Mouse (Mus musculus): Measurements from ENCODE around the gene Wdr86. TPM values are rescaled to one million over a fixed set of nuclear protein-coding genes. Genes with fewer than 3 reads are reported as not detected.

The Wdr86 gene
- total and polyA plus RNA-seq, 2 experiments from 2014 or later: 2.8 to 5.1 TPM

DNA sequence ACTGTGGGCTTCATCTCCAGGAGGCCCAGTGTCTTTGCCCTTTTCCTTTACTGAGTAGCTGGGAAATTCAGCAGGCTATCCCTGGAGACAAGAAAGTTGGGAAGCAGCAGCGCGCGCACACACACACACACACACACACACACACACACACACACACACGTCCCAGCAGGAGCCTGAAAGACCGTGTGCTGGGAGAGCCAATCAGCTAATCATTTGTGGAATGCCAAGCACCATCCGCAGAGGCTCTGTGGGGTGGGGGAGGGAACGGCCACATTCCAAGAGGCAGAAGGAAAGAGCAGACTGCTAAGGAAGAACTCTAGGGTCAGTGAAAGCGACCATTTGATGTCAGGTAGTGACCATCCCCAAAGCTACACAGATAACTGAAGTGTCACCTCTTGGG lies 2.6 kb upstream of the Wdr86 start:
- peaks cover 29% of the 10 kb centered on the region for H3K27me3 ChIP-seq (ENCODE audit: control insufficient read depth, insufficient read depth, low read length)
- WGBS: 12% methylated on average over 8 of the region's 8 CpGs
- H3K9ac ChIP-seq (replicated peaks; ENCODE audit: low read depth, low read length): no peak overlapping the region
- TF ChIP-seq CTCF (IDR thresholded peaks at IDR 0.05; ENCODE audit: low read depth) (no peak), EP300 (IDR thresholded peaks at IDR 0.05; ENCODE audit: low read depth) (no peak)
- H3K4me3 ChIP-seq (ENCODE audit: low read depth, low read length): no peak overlapping the region
- H3K4me1 ChIP-seq (ENCODE audit: control insufficient read depth, insufficient read depth): peaks cover 22% of the 10 kb centered on the region
- no peaks in the 10 kb centered on the region for H3K9me3 ChIP-seq (replicated peaks; ENCODE audit: control insufficient read depth, low read length)
- DNase-seq (ENCODE audit: low spot score) (no peak), ATAC-seq (ENCODE audit: insufficient read depth, low read depth) (peak; percentile 31; the same call in 1 of the 2 replicates)
- H3K27ac ChIP-seq (ENCODE audit: low read depth): no peak overlapping the region
- no peak overlapping the region for H3K4me2 ChIP-seq (ENCODE audit: low read depth, low read length)
- H3K36me3 ChIP-seq (replicated peaks; ENCODE audit: control insufficient read depth, insufficient read depth, low read length): no peaks in the 10 kb centered on the region

DNA sequence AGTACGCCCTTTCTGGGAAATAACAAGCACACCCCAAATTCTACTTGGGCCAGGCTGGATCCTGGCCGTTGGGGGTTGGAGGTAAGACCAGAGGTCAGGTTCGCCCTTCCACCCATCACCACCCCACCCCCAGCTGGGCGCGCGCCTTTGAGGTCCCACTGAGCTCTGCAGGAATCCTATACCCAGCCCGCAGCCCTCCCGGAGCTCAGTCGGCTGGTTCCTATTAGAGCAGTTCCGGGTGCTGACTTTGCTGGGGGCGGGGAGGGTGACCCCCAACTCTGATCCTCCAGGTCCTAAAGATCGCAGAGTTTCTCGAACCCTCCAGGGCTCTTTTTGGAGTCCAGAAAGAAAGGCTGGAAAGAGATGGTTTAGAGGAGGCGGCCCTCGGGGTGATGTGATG lies 459 bp upstream of the Wdr86 start:
- peaks cover 29% of the 10 kb centered on the region for H3K27me3 ChIP-seq (ENCODE audit: control insufficient read depth, insufficient read depth, low read length)
- H3K4me1 ChIP-seq (ENCODE audit: control insufficient read depth, insufficient read depth): peaks cover 25% of the 10 kb centered on the region
- no peak for DNase-seq (ENCODE audit: low spot score)
- H3K36me3 ChIP-seq (replicated peaks; ENCODE audit: control insufficient read depth, insufficient read depth, low read length): no peaks in the 10 kb centered on the region
- 6% methylated on average over 15 of the region's 15 CpGs for WGBS
- ATAC-seq (ENCODE audit: insufficient read depth, low read depth): no peak
- TF ChIP-seq EP300 (IDR thresholded peaks at IDR 0.05; ENCODE audit: low read depth) (no peak), CTCF (IDR thresholded peaks at IDR 0.05; ENCODE audit: low read depth) (no peak)
- no peaks in the 10 kb centered on the region for H3K9me3 ChIP-seq (replicated peaks; ENCODE audit: control insufficient read depth, low read length)
- peak overlapping the region; percentile 71 for H3K4me2 ChIP-seq (ENCODE audit: low read depth, low read length)
- peak overlapping the region; percentile 48 for H3K4me3 ChIP-seq (ENCODE audit: low read depth, low read length)
- no peak overlapping the region for H3K27ac ChIP-seq (ENCODE audit: low read depth)
- H3K9ac ChIP-seq (replicated peaks; ENCODE audit: low read depth, low read length): no peak overlapping the region

- Histone ChIP-seq H3K9ac (replicated peaks; ENCODE audit: low read depth, low read length) (peak overlapping the region; percentile 32; the same call in 1 of the 2 replicates), H3K36me3 (replicated peaks; ENCODE audit: control insufficient read depth, insufficient read depth, low read length) (no peaks in the 10 kb centered on the region), H3K4me2 (ENCODE audit: low read depth, low read length) (peak overlapping the region; percentile 71), H3K4me3 (ENCODE audit: low read depth, low read length) (peak overlapping the region; percentile 48), H3K27ac (ENCODE audit: low read depth) (no peak overlapping the region), H3K27me3 (ENCODE audit: control insufficient read depth, insufficient read depth, low read length) (peaks cover 29% of the 10 kb centered on the region), H3K9me3 (replicated peaks; ENCODE audit: control insufficient read depth, low read length) (no peaks in the 10 kb centered on the region), H3K4me1 (ENCODE audit: control insufficient read depth, insufficient read depth) (peaks cover 27% of the 10 kb centered on the region)
- DNase-seq (ENCODE audit: low spot score) (no peak), ATAC-seq (ENCODE audit: insufficient read depth, low read depth) (peak; percentile 21; the same call in 1 of the 2 replicates)
- 2% methylated on average over 49 of the region's 49 CpGs for WGBS
- TF ChIP-seq EP300 (IDR thresholded peaks at IDR 0.05; ENCODE audit: low read depth): no peak
- no peak for TF ChIP-seq CTCF (IDR thresholded peaks at IDR 0.05; ENCODE audit: low read depth)
These were observed 585 bp downstream of the Wdr86 start for GRCm38 (mm10) chr5:24729797-24730487.

GRCm38 (mm10) chr5:24726901-24727836 lies 3.4 kb downstream of the Wdr86 start:
- Histone ChIP-seq H3K9ac (replicated peaks; ENCODE audit: low read depth, low read length) (no peak overlapping the region), H3K4me3 (ENCODE audit: low read depth, low read length) (no peak overlapping the region), H3K36me3 (replicated peaks; ENCODE audit: control insufficient read depth, insufficient read depth, low read length) (no peaks in the 10 kb centered on the region), H3K4me2 (ENCODE audit: low read depth, low read length) (no peak overlapping the region), H3K27ac (ENCODE audit: low read depth) (no peak overlapping the region), H3K27me3 (ENCODE audit: control insufficient read depth, insufficient read depth, low read length) (peaks cover 29% of the 10 kb centered on the region), H3K4me1 (ENCODE audit: control insufficient read depth, insufficient read depth) (peaks cover 23% of the 10 kb centered on the region), H3K9me3 (replicated peaks; ENCODE audit: control insufficient read depth, low read length) (no peaks in the 10 kb centered on the region)
- ATAC-seq (ENCODE audit: insufficient read depth, low read depth) (no peak), DNase-seq (ENCODE audit: low spot score) (no peak)
- WGBS: 51% methylated on average over 11 of the region's 12 CpGs
- no peak for TF ChIP-seq CTCF (IDR thresholded peaks at IDR 0.05; ENCODE audit: low read depth)
- no peak for TF ChIP-seq EP300 (IDR thresholded peaks at IDR 0.05; ENCODE audit: low read depth)

GRCm38 (mm10) chr5:24725897-24726296 lies 4.6 kb downstream of the Wdr86 start:
- no peaks in the 10 kb centered on the region for H3K36me3 ChIP-seq (replicated peaks; ENCODE audit: control insufficient read depth, insufficient read depth, low read length)
- 41% methylated on average over 6 of the region's 6 CpGs for WGBS
- no peak overlapping the region for H3K9ac ChIP-seq (replicated peaks; ENCODE audit: low read depth, low read length)
- no peak overlapping the region for H3K4me2 ChIP-seq (ENCODE audit: low read depth, low read length)
- ATAC-seq (ENCODE audit: insufficient read depth, low read depth): no peak
- peaks cover 22% of the 10 kb centered on the region for H3K4me1 ChIP-seq (ENCODE audit: control insufficient read depth, insufficient read depth)
- H3K27me3 ChIP-seq (ENCODE audit: control insufficient read depth, insufficient read depth, low read length): peaks cover 16% of the 10 kb centered on the region
- no peak for DNase-seq (ENCODE audit: low spot score)
- no peaks in the 10 kb centered on the region for H3K9me3 ChIP-seq (replicated peaks; ENCODE audit: control insufficient read depth, low read length)
- no peak overlapping the region for H3K4me3 ChIP-seq (ENCODE audit: low read depth, low read length)
- no peak overlapping the region for H3K27ac ChIP-seq (ENCODE audit: low read depth)
- no peak for TF ChIP-seq EP300 (IDR thresholded peaks at IDR 0.05; ENCODE audit: low read depth)
